Mouse (Mus musculus) CH12.LX (cell line): ENCODE measurements around the gene Mthfd2.

Experiments used
- CHD1 ChIP-seq: IDR thresholded peaks from 2 replicates; pipeline ENCODE4 v1.6.1; 2012; ENCODE audit warnings: low read depth, low read length, improper control_type of control experiment, inconsistent platforms
- CHD2 ChIP-seq: IDR thresholded peaks from 2 replicates; pipeline ENCODE4 v1.6.1; 2011; ENCODE audit warnings: low read length, improper control_type of control experiment
- CTCF ChIP-seq, 2 experiments: IDR thresholded peaks in 1 of 2; conservative IDR thresholded peaks in 1 of 2; 2 replicates each; pipeline ENCODE4 v1.5.1; 2011 to 2012; ENCODE audit warnings: low read depth in 2 of 2, low read length in 2 of 2, improper control_type of control experiment in 1 of 2, inconsistent platforms in 1 of 2, mild to moderate bottlenecking in 1 of 2, moderate library complexity in 1 of 2
- E2F4 ChIP-seq: IDR thresholded peaks from 2 replicates; pipeline ENCODE4 v1.6.1; 2011; ENCODE audit warnings: low read depth, low read length, improper control_type of control experiment; ENCODE audit not compliant: insufficient replicate concordance
- EP300 ChIP-seq: IDR thresholded peaks from 2 replicates; pipeline ENCODE4 v1.6.1; 2011; ENCODE audit warnings: low read length, improper control_type of control experiment
- JUND ChIP-seq: conservative IDR thresholded peaks from 2 replicates; pipeline ENCODE4 v1.6.1; 2011; ENCODE audit warnings: low read depth, low read length, improper control_type of control experiment
- POLR2A ChIP-seq: IDR thresholded peaks from 2 replicates; pipeline ENCODE4 v1.6.1; 2011; ENCODE audit warnings: low read depth, mild to moderate bottlenecking, improper control_type of control experiment, low read length
- POLR2AphosphoS2 ChIP-seq: IDR thresholded peaks from 2 replicates; pipeline ENCODE4 v1.6.1; 2011; ENCODE audit warnings: low read depth, low read length, improper control_type of control experiment
- SIN3A ChIP-seq: IDR thresholded peaks from 2 replicates; pipeline ENCODE4 v1.6.1; 2012; ENCODE audit warnings: low read length, improper control_type of control experiment, inconsistent platforms
- TBP ChIP-seq: conservative IDR thresholded peaks from 2 replicates; pipeline ENCODE4 v1.6.1; 2011; ENCODE audit warnings: low read depth, low read length, improper control_type of control experiment
- ZMIZ1 ChIP-seq: IDR thresholded peaks from 2 replicates; pipeline ENCODE4 v1.6.1; 2012; ENCODE audit warnings: low read depth, mild to moderate bottlenecking, inconsistent platforms, low read length, improper control_type of control experiment

DNA sequence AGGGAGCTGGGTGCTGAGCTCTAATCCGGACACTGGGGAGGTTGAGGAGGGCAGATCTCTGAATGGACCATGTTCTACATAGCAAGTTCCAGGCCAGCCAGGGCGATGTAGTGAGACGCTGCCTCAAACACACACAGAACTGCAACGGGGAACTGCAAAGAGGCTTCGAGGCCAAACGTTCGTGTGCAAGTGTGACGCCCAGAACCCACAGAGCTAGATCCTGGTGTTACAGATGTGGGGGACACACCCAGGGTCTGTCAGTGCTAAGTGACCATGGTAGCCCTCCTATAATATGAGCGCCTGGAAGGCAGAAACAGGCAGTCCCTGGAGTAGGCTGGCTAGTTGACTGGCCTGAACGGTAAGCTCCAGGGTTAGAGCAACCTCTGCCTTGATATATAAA, 31.7 kb upstream of the Mthfd2 start:
- TF ChIP-seq E2F4 (no peak), POLR2A (no peak), SIN3A (no peak), CHD1 (no peak), CTCF (conservative IDR thresholded peaks at IDR 0.05 in 1 of 2, IDR thresholded peaks at IDR 0.05 in 1 of 2; ENCODE audit: low read depth in 2 of 2, low read length in 2 of 2) (no peak), ZMIZ1 (no peak), JUND (no peak), EP300 (no peak), TBP (no peak), POLR2AphosphoS2 (no peak), CHD2 (no peak)
